Mouse (Mus musculus): ENCODE measurements at regions not wholly inside any gene's neighbourhood (a gene's known extent, or its start where the extent isn't known, plus 50 kb on each side); places are given as distances from the start of the nearest gene placed in this dataset.

- intact Hi-C loops (cut with DNase I), result no loop called here
- DNase-seq (ENCODE audit: low spot score in 2 of 2), result no peak
Observed at GRCm38 (mm10) chr5:29142957-29143356, 52.8 kb upstream of the Rnf32 start.

DNA sequence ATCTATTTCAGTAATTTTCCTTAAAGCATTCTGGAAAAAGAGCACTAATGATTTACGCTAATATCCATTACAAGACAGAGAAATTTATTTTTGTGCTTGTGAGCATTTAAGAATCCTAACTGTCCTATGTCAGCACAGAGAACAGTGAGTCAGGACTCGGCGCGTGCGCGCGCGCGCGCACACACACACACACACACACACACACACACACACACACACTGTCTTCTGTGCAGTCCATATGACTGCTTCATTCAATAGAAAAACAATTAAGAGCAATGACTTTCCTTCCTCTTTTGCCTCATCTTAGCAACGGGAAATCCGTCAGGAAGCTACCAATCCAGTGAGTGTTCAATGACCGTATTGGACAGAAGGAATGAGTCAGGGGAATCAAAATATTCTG, 53.3 kb upstream of the Rnf32 start:
- intact Hi-C loops (cut with DNase I), result no loop called here
- DNase-seq (ENCODE audit: low spot score in 2 of 2), result no peak

DNA sequence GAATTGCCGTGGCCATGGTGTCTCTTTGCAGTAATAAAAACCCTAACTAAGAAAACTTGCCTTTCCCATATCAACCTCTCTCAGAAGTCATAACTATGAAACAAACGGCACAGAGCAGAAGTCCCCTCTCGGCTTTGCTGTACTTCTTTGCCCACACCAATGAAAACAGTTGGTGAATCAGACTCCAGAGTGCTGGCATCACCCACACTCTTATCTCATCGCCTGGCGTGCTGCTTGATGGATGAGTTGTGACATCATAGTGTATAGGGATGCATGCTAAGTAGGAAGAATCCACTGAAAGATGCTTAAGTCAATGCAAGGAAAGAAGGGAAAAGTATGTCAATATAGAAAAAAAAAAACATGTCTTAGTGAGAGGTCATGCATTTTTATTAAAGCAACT, 58.3 kb upstream of the Rnf32 start:
- DNase-seq (ENCODE audit: low spot score in 2 of 2), result no peak
- intact Hi-C loops (cut with DNase I), result no loop called here

DNA sequence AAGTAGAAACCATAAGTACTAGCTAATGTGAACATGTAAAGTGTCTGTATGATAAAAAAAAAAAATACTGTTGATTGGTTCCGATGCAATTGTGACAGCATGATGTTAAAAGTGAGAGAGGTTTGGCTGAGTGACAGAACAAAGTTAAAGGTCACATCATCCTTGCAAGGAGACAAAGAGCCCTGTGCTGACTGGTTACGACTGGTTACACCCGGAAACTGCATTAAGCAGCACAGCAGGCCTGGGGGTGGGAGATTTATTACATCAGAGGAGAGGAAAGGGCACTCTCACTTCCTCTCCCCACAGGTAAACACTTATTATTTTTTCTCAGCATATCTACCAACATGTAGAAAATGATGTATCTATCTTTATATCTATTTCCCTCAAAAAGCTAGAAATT, 63.5 kb upstream of the Rnf32 start:
- intact Hi-C loops (cut with DNase I), result no loop called here
- DNase-seq (ENCODE audit: low spot score in 2 of 2), result no peak

GRCm38 (mm10) chr5:29131762-29132161, 64.0 kb upstream of the Rnf32 start:
- intact Hi-C loops (cut with DNase I), result no loop called here
- DNase-seq (ENCODE audit: low spot score in 2 of 2), result no peak

- intact Hi-C loops (cut with DNase I), result no loop called here
Observed at GRCm38 (mm10) chr5:29129724-29130123, 66.1 kb upstream of the Rnf32 start.

DNA sequence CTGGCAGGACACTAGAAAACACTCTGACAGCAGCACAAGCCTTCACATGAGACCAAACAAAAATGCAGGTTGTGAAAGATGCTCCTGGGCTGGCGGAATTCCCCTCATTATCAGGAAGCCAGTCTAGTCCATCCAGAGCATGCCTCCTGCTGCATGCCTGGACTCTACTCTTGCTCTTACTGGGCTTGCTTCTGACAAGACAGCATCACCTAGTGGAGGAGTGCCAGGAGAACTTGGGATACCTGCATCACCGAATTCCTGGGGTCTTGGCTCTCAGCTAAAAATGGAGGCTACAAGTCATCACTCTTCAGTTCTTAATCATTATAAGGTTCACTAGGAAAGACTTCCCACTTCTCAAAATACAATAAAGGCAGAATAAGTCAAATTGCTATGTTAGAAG, 78.8 kb upstream of the Rnf32 start:
- no peak for DNase-seq (ENCODE audit: low spot score in 2 of 2)
- intact Hi-C loops (cut with DNase I), result no loop called here

More at GRCm38 (mm10) chr5:29129724-29130123, 66.1 kb upstream of the Rnf32 start:
- DNase-seq (ENCODE audit: low spot score in 2 of 2), result no peak

DNA sequence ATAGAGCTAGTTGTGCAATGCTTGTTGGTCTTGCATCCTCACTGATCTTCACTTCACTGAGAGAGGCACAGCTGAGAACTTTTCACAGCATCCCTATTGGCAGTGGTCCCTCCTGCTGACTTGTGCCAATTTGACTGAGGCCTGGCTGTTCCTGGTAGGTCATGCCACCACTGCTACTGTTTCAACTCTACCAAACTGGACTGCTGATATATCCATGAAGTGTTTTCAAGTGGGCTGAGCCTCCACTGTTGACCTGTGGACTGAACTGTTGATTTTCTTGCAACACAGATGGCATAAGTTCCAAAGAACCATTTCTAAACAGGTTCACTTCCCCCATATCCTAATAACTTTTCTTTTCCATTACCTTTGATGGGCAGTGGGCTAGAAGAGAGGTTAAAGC, 83.3 kb upstream of the Rnf32 start:
- DNase-seq (ENCODE audit: low spot score in 2 of 2), result no peak
- intact Hi-C loops (cut with DNase I), result no loop called here

DNA sequence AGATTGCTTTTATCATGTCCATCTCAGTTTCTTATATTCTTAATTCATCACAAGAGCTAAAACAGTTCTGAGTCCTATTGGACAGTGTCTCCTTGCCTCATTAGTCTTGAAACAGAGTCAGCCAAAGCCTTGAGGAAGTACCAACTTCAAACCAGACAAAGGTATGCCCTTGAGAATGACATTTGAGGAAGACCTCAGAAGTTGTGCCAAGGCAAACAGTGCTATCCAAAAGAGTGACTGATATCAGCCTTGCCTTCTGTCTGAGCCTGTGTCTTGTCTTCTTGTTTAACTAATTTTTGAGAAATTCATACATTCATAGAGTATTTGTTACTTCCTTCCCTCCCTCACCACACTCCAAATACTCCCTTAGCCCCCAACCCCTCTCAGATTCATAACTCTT, 88.5 kb upstream of the Rnf32 start:
- DNase-seq (ENCODE audit: low spot score in 2 of 2), result no peak
- intact Hi-C loops (cut with DNase I), result no loop called here

GRCm38 (mm10) chr5:29083288-29083687, 112.5 kb upstream of the Rnf32 start:
- no peak for DNase-seq (ENCODE audit: low spot score in 2 of 2)
- intact Hi-C loops (cut with DNase I), result no loop called here

DNA sequence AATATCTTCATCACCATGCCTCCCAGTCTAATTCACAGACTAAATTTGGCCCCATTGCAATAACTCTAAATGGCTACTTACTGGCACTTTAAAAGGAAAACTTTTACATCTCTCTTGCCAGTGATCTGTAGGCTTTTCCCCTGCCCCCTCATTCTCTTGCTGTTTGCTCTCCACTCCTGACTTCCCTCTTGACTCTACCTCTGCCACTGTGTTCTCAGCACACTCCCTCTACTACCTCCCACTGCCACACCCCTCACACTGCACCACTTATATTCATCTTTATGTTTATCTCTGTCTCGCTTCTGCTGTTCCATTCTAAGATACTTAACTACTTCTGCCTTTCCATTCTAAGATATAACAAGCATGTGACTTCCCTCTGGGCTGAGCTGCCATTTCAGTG, 141.4 kb upstream of the Rnf32 start:
- intact Hi-C loops (cut with DNase I), result no loop called here
- DNase-seq (ENCODE audit: low spot score in 2 of 2), result no peak

- DNase-seq (ENCODE audit: low spot score in 2 of 2), result peak; percentile 65 to 74
Observed at GRCm38 (mm10) chr5:29036636-29037035, 159.2 kb upstream of the Rnf32 start.

GRCm38 (mm10) chr5:29033462-29033997, 162.3 kb upstream of the Rnf32 start:
- intact Hi-C loops (cut with DNase I), result loop anchor here (10.0 kb wide), 1 partner anchor 241 kb away; no protein-coding TSS in a partner anchor
- DNase-seq (ENCODE audit: low spot score in 2 of 2), result no peak

More at GRCm38 (mm10) chr5:29036636-29037035, 159.2 kb upstream of the Rnf32 start:
- intact Hi-C loops (cut with DNase I), result loop anchor here (2.0 to 10.0 kb wide), 3 partner anchors 238 to 584 kb away; no protein-coding TSS in a partner anchor

DNA sequence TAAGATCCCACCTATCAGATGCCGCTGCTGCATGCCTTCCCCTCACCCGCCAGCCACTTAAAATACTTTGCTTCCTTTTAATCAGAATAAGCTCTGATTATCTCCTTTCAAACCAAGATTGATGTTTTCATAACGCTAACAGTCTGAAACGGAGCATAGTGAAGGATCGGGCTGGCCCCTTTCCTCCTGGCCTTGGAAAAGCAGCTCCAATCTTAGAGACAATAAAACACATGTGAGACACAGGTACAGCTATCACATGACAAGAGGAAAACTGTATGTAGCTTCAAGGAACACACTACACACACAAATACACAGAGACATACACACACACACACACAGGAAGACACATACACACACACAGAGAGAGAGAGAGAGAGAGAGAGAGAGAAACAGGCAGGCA, 165.3 kb upstream of the Rnf32 start:
- DNase-seq (ENCODE audit: low spot score in 2 of 2), result no peak
- intact Hi-C loops (cut with DNase I), result loop anchor here (10.0 kb wide), 1 partner anchor 244 kb away; no protein-coding TSS in a partner anchor

DNA sequence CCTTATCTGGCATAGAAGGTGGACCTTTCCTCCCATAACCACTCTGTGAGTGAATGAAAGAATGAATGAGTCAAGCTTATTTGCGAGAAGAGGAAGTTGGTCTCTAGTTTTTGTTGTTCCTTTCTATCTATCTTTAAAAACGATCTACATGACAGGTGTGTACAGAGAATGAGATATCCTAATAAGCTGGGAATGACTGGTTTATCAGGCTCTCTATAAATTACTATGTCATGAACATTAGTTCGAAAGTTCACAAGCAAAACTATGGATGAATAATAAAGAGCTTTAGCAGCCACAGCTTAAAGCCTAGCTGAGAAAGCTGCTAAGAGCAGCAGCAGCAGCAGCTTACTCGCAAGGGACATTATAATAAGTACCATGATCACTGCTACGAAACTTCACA, 165.8 kb upstream of the Rnf32 start:
- no peak for DNase-seq (ENCODE audit: low spot score in 2 of 2)
- intact Hi-C loops (cut with DNase I), result loop anchor here (10.0 kb wide), 1 partner anchor 245 kb away; no protein-coding TSS in a partner anchor

- no peak for DNase-seq (ENCODE audit: low spot score in 2 of 2)
- intact Hi-C loops (cut with DNase I), result no loop called here
Observed at GRCm38 (mm10) chr5:29025045-29025444, 170.7 kb upstream of the Rnf32 start.

- no peak for DNase-seq (ENCODE audit: low spot score in 2 of 2)
- intact Hi-C loops (cut with DNase I), result no loop called here
Observed at GRCm38 (mm10) chr5:28992796-28993195, 203.0 kb upstream of the Rnf32 start.

DNA sequence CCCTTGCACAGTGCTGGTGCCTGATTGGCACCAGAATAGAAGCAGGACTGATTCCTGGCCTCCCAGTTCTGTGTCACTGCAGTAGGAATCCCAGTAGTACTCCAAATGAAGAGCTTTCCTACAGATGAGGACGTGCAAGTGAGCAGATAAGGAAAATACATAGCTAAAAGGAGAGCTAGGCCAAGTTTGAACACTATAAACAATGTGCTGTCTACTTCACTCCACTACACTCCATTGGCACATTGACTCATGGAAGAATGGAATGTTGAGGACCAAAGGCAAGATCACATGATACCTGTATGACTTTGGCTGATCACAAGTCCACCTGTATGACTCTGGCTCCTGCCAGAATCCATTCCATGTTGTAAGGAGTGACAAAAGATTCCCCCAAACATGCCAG, 215.9 kb upstream of the Rnf32 start:
- no peak for DNase-seq (ENCODE audit: low spot score in 2 of 2)
- intact Hi-C loops (cut with DNase I), result no loop called here

DNA sequence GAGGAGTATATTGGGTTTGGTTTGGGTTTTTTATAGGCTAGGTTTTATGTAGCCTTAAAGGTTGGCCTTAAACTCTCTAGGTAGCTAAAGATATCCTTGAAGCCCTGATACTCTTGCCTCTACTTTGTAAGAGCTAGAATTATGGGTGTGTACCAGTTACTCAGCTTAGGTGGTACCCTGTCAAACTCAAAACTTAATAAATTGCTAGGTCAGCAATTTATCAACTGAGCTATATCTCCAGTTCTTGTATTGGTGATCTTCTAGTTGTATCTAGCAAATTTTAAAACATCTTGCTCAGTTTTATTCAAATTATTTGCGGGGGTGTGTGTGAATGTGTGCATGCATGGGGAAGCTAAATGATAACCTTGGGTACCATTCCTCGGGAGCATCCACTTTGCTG, 225.4 kb upstream of the Rnf32 start:
- intact Hi-C loops (cut with DNase I), result no loop called here
- DNase-seq (ENCODE audit: low spot score in 2 of 2), result no peak

GRCm38 (mm10) chr5:28955036-28955435, 240.8 kb upstream of the Rnf32 start:
- DNase-seq (ENCODE audit: low spot score in 2 of 2), result no peak
- intact Hi-C loops (cut with DNase I), result no loop called here

DNA sequence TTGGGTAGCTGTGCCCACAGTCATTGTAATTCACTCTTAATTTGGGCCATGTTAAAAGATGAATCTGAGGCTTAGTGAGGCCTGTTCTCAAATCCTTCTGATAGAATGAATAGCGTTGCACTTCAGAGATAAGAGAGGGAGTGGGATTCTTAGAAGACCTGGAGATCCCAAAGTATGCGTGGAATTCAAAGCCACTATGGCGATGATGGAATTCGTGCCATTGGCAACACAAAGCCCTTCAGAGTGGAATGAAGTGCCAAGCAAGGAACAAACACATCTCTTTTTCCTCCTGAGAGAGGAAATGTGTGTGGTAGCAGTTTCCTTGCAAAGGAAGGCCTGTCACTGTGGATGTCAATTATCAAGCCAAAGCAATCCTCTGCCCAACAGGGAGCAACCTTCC, 248.3 kb upstream of the Rnf32 start:
- intact Hi-C loops (cut with DNase I), result no loop called here
- DNase-seq (ENCODE audit: low spot score in 2 of 2), result no peak
